Mouse (Mus musculus): Measurements from ENCODE around the gene Nup98.

The Nup98 gene

DNA sequence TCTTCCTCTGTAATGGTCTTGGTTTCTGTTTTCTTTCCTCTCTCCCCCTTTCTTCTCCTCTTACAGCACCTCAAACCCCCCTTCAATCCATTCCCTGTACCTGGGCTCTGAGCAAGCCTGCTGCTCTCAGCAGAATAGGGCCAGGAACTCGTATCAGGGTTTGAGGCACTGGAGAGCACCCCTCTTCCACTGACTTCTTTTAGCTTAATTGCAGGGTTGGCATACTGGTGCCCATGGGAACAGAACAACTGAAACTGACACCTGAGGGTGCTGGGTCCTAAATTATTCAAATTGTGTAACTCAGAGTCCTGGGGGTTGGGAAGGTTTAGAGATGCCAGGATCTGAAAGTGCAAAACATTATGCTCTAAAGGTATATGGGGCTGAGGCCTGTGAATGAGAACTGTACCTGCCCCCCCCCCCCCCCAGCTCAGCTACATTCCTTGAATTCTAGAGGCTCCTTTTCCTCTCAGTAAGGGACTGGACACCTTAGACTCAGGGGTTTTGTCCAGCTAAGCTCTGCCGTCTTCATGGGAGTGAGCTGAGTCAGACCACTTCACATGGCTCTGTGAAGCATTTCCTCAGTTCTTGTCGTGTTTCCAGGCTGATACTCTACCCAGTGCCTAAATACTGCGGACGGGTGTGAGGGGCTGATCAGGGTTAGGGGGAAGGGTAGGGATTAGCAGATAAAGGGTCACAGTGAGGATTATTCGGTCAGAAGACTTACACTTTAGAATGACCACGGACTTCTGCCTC, 93.2 kb downstream of the Nup98 start, which contains the start of gene Chrna10:
TSS of gene Chrna10 (minus strand) at position 250 of the 753 bp plus-strand sequence.
- DNase-seq = no peak

DNA sequence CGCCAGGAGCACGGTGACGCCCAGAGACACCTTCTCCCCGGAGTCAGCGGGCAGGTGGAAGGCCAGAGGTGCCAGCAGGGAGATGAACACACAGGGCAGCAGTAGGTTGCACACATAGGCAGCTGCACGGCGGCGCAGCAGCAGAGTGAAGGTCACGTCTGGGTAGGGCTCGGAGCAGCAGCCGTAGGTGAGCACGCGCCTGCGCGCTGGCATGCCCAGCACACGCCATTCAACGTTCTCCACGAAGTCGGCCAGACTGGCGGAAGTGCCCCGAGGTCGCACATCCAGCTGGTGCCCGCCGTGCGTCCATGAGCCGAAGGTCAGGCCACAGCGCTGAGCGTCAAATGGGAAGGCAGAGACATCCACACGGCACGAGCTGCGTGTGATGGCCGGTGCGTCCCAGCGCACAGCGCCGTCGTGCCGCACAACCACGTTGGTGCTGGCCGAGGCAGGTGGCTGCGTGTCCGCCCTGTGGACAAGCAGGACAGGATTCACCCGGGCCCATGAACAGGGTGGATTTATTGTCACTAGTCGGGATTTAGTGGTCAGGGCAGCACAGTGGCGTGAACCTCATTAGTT, 96.7 kb downstream of the Nup98 start:
- peak in 1 of 2 experiments; percentile 21 for DNase-seq

DNA sequence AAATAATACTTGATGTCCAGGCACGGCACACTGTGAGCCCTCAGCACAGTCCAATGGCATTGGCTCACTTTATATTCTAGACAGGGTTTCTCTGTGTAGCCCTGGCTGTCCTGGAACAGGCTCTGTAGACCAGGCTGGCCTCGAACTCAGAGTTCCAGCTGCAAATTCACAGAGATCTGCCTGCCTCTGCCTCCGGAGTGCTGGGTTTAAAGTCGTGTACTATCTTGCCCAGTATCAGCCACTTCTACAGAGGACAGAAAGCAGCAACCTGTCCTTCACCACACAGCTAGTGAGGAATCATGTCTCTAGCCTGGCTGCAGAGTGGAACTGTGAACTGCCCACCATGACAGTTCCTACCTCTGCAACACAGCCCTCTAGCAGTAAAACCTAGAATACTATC, 100.2 kb downstream of the Nup98 start:
- DNase-seq = peak in 1 of 2 experiments; percentile 8

DNA sequence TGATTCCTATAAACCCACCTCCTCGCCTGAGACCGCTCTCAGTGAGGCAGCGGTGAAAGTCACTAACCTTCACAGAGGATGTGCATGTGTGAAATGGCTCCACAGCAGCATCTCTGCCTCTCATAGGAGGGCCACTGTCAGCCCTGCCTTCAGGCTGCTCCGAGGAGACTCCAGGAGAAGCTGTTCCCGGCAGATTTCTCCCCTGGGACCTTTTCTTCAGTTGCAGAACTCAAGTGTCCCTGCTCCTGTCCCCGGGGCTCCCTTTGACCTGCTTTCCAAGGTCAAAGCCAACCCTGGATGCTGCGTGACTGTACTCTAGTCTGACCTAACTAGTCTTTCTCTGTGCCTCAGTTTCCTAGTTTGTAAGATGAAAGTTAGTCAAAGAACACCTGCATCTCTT, 100.8 kb downstream of the Nup98 start, which contains the start of gene Art5:
TSS of gene Art5 (minus strand) at position 319 of the 400 bp plus-strand sequence.
- peak in 1 of 2 experiments; percentile 12 for DNase-seq

DNA sequence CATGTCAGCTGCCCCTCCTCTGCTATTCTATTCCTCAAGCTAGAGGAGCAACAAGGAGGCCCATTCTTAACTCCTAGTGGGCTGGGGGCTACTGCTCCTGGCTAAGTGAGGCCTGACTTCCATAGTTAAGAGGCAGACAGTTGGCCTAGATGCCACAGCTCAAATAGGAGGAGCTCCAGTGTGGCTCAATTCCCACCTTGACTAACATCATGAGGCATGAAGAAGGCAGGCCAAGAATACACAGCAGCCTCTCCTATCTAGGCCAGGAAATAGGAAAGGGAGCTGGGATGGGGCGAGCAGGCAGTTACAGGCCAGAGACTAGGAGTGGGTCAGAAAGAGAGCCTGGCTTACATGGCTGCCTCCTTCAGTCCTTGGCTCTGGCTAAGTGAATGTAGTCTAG, 101.8 kb downstream of the Nup98 start:
- DNase-seq = no peak

DNA sequence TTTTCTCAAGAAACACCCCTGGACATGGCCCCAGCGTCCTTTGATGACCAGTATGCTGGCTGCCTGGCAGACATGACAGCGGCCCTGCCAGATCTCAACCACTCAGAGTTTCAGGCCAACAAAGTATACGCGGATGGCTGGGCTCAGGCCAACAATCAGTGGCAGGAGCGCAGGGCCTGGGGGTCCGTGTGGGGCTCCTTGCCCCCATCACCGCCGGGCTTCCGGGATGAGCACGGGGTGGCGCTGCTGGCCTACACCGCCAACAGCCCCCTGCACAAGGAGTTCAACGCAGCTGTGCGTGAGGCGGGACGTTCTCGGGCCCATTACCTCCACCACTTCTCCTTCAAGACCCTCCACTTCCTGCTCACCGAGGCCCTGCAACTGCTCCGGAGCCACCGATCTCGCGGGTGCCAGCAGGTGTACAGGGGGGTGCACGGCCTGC, 103.3 kb downstream of the Nup98 start:
- DNase-seq = peak; percentile 38 to 50

DNA sequence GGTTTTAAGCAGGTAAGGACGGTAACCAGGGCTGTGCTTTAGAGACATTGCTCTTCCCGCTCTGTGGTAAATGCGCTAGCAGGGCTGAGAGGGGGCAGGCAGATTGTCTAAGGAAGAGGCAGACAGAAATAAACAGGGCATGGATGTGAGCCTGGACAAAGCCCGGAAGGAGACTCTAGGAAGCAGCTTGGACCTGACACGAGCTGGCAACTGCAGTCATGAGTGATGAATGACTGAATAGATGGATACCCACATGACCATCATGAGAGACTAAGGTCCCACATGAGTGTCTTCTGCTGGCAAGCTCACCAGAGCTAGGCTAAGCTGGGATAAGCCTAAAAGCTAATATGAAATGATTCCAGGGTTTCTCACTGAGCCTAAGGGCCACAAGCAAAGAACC, 105.8 kb downstream of the Nup98 start:
- DNase-seq = peak; percentile 29 to 62

DNA sequence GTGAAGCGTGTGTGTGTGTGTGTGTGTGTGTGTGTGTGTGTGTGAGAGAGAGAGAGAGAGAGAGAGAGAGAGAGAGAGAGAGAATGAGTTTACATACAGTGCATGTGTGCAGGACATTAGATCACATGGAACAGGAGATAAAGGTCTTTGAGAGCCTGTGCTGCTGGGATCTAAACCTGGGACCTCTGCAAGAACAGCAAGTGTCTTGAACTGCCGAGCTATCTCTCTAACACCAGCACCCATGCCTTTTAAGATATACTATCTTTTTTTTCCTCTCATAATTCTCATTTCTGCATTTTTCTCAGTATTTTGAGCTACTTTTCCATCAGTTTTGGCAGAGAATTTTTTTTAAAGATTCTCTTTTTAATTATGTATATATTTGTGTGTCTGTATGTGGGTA, 106.4 kb downstream of the Nup98 start:
- no peak for DNase-seq

DNA sequence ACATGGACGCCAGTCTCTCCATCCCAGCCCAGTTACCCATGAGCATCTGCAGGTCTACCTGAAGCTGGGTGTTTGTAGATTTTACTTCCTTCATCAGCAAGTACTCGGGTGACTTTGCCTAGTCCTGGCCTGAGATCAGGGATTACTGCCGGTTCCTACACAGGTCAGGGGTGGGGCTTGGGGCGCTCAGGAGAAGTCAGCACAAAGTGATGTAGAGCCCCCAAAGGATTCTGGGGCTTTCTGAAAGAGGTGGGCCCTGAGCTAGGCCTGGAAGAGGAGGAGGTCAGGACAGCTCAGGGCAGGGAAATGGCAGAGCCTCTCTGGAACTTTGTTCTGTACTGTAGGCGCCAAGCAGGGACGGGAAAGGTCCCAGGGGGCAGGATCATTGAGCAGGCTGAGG, 107.3 kb downstream of the Nup98 start:
- no peak for DNase-seq

DNA sequence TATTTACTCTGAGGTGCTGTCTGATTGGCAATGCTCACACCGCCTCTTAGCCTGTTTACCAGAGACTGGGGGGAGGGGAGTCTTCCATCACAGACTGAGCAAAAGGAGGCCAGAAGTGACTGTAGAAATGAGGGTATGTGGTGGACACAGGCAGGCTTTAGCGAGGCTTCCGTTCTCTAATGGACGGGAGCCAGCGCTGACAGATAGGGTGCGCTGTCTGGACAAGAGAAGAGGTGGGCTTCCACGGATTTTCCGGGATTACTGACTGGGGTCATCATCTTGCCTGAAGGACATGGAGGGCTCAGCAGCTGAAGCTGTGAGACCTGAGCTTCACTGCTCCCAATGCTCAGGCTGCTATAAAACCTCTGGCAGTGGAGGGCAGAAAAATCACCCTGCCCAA, 107.7 kb downstream of the Nup98 start:
- no peak for DNase-seq

DNA sequence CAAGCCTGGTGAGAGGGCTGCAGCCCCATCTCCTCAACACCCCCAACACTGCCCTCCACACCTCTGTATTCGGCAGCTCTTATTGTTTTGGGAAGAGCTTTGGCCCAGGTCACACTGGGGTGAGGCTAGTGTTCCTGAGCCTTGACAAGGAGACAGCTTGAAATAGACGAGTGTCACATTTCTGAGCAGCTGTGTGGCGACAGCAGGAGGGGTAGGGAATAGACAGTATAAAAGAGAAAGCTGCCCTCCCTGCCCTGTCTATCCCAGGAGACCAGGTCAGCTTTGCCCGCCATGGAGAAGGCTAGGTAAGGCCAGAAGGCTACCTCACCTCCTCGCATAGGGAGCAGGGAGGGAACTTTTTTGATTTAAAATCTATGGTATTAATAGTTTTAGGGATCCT, 108.5 kb downstream of the Nup98 start, which contains the start of gene Art1:
TSS of gene Art1 (plus strand) at position 257 of the 400 bp plus-strand sequence.
- DNase-seq = no peak

DNA sequence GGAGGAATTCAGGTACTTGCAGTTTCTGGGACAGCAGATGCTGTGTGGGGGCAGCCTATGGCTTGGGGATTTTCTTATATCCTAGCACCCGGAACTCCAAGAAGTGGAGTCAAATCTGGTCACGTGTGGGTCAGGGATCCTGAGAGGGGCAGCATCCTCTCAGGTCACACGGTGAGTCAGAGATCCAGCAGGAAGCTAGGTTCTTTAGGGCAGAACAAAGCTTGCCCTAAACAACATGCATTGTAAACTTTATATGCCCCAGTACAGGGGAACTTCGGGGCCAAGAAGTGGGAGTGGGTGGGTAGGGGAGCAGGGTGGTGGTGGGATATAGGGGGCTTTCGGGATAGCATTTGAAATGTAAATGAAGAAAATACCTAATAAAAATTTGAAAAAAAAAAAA, 109.1 kb downstream of the Nup98 start:
- DNase-seq = no peak

DNA sequence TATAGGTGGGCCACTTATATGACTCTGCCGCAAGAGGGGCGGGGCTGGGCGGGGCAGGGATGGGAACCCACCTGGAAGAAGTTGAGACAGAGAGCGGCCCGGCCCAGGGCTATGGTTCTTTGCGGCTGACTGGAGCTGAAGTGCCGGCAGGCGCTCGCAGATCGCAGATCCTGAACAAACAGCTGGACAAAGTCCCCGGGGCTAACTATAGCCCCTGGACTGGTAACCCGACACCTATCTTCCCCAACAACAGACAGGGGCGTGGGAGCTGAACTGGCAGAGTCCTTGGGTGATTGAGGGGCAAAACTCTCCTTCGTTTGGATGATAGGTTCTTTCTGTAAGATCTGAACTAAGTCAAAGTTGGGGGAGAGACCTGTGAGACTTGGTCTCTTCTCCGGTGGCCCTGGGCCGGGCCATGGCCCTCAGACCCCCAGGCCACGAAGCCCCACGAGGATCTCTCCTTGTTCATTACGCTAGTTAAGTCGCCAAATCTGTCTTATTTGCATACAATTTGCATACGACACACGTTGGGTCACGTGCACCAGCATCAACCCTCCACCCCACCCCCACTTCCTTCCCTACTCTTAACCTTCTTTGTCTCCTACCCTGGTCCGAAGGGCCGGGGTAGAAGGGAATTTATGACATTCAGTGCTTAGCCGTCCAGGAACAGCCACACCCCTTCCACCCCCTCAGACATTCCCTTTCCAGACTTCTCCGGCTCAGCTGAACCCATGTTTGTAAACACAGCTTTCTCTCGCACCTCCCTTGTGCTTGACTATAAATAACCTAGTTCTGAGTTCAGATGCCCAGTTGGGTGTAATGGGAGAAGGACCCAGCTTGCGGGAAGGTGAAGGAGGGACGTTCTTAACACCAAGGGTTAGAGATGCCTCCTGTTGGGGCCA, 110.0 kb downstream of the Nup98 start:
- peak; percentile 58 to 64 for DNase-seq

DNA sequence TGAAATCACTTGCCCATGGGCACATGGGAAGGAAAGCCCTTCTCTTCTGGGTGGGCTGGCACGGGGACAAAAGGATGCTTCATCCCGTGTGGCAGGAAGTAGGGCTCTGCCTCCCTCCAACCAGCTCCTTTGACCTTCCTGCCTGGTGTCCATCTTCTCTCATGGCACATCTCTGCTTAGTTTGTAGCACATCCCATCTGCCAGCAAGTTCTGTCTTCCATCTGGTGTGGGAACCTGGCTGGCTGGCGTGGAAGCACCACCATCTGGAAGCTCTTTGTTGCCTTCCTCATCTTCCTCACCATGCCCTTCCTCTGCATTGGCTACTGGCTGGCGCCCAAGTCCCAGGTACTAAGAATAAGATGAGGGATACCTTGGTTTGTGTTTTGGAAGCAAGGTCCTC, 122.6 kb downstream of the Nup98 start:
- no peak for DNase-seq

DNA sequence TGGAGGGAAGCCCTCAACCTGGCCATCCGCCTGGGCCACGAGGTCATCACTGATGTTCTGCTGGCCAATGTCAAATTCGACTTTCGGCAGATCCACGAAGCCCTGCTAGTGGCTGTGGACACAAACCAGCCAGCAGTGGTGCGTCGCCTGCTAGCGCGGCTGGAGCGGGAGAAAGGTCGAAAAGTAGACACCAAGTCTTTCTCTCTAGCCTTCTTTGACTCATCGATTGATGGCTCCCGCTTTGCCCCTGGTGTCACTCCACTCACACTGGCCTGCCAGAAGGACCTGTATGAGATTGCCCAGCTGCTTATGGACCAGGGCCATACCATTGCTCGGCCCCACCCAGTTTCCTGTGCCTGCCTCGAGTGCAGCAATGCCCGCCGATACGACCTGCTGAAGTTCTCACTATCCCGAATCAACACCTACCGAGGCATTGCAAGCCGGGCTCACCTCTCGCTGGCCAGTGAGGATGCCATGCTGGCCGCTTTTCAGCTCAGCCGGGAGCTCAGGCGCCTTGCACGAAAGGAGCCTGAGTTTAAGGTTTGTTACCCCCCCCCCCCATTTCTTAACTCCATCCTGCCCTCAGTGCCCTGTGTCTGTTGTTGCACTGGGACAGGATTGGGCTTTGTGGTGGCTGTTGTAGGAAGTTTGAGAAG, 125.8 kb downstream of the Nup98 start:
- DNase-seq = no peak

DNA sequence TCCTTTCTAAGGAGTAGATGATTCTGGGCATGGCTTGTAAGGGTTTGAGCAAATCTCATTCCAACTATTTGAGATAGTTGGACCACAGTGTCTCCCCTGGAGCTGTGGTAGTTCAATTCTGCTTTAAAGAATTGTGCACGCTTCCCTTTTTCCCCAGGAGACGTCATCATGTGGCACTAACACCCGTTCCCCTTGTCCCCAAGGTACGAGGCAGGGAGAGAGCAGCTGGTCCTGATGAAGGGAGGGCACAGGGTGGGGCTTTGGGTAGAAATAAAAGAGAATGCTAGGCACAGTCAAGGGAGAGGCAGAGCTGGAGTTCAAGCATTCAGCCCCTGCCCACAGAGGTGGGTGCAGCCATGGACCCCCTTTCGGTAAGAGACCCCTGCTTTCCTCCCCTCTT, 127.2 kb downstream of the Nup98 start, which contains the start of gene Trpc2:
TSS of gene Trpc2 (plus strand) at position 301 of the 400 bp plus-strand sequence.
- no peak for DNase-seq

DNA sequence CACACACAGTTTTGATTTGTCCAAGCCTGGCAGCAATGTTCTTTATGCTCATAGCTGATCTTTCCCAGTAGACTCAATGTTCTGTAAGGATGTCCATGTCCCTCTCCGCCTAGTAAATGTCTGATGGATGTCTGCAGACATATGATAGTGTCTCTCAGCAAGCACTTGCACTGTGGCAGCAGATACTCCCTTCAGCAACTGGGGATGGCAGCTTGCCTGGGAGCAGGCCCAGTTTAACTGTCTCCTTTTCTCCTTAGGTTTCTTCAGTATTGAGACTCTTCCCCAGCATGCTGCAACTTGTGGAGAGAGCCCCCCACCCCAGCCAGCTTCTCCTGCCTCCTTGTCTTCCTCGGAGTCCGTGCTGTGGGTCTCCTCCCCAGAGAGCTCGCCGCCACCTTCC, 128.2 kb downstream of the Nup98 start:
- no peak for DNase-seq

DNA sequence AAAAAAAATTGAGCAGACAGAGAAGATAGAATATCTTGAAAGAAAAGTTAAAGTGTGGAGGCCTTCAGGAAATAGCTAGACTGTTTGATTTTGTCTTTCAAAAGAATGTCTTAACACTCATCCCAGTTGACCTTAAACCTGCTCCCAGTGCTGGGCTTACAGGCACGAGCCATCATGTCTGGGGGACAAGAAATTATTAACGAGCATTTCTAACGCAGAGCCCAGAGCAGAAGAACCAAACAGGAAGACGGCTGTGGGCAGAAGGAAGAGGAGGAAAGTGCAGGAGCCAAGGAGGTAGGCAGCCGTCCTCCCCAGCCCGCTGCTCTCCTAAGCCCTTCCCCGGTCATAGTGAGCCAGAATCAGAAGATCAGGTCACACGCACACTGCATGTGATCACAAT, 129.7 kb downstream of the Nup98 start:
- DNase-seq = no peak

DNA sequence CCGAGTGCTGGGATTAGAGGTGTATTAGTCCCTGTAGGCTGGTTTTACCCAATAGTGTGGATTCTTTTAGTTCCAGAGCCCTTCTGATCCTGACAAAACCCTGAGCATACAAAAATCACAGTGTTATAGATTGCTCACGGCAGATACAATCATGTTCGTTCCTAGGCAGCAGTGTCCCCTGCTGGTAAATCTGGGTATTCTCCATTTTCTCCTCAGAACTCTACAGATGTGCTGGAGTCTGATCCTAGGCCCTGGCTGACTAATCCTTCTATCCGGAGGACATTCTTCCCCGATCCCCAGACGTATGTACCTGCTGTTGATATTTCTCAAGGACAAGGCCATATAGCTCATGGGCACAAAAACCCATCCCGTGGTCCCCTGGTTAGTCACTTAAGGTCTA, 131.5 kb downstream of the Nup98 start:
- peak in 1 of 2 experiments; percentile 49 for DNase-seq

DNA sequence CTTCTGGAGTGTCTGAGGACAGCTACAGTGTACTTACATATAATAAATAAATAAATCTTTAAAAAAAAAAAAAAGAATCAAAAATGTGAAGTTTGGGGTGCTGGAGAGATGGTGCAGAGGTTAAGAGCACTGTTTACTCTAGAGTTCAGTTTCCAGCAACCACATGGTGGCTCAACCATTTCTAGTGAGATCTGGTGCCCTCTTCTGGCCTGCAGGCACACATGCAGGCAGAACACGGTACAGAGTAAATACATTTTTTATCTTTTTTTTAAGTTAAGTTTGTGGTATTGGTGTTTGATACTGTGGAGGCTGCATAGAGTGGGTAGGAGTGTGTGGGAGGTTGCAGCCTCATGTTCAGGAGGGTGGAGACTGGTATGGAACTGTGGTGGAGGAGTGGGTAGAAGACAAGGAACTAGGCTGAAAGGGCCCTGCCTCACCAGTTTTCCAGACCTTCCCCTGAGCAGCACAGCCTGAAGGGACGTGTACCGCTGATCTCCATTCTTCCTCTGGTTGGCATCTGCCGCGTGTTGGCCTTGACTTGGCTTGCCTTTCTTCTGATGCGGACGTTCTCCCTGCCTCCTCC, 133.2 kb downstream of the Nup98 start:
- DNase-seq = peak in 1 of 2 experiments; percentile 27

All from lung, postnatal 4 days (tissue).